Mouse (Mus musculus) activated CD4-positive, CD25-positive, alpha-beta regulatory T cell, adult 4 months (primary cell): Measurements from ENCODE around the gene Ncor2. TPM values are rescaled to one million over a fixed set of nuclear protein-coding genes. Genes with fewer than 3 reads are reported as not detected.
A peak's percentile ranks its signal among the peaks of the same experiment; 100 is the strongest.

Source experiments
- ATAC-seq: one replicate; pipeline ENCODE4 v1.8.0; 2017
- polyA plus RNA-seq, 2 experiments: library from polyadenylated mRNA; unstranded; fragments of 100-300 nt; shearing (Covaris generic); gene quantifications; one replicate each; pipeline ENCODE4 v1.2.1; 2017

Ncor2 gene
- polyA plus RNA-seq, 2 experiments from 2014 or later = 2.9 to 8.0 TPM

DNA sequence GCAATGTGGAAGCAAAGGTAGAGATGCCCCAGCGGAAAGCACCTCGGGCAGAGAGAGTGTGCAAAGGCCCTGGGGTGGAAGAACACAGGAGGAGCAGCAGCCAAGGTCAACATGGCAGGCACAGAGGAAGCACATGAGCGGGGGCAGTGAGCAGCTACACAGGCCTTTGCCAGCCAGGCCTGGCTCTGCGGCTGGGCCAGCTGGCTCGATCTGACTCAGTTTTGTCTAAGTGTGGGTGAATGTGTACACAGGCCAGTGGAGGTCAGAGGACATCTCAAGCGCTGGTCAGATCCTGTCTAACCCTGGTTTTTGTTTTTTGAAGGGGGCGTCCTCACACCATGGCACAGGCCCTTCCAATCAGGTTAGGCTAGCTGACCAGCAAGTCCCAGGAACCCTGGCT, 10.9 kb downstream of the Ncor2 start:
- no peak for ATAC-seq

DNA sequence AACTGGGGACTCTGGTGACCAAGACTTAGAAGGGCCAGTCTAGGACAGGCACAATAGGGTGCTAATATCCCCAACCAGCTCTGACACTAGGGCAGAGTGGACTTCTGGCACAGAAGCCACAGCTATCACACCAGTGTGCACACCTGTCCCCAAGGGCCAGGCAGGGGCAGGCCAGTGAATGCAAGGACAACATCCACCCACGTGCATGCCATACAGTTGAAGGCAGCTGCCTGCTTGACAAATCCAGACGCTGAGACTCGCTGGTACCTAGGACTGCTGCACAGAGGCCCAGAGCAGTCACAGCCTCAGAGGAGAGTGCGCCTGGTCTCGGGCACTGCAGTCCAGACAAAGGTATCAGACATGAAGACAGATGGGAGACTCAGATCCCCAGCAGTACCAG, 11.5 kb downstream of the Ncor2 start:
- no peak for ATAC-seq

DNA sequence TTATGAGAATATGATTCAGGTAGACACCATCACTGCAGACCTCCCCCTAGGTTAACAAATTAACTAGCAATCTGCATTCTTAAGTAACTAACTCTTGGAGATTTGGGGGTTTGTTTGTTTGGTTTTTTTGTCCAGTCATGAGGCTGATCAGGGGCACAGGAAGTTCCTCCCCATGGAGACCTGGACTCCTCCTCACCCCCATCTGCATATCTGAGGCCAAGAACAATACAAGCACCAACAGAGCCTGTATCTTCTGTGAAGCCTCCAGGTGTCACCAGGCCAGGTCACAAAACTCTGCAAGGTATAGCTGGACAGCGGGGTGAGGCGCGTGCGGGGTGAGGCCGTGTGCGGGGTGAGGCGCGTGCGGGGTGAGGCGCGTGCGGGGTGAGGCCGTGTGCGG, 13.0 kb downstream of the Ncor2 start:
- ATAC-seq = peak; percentile 6

DNA sequence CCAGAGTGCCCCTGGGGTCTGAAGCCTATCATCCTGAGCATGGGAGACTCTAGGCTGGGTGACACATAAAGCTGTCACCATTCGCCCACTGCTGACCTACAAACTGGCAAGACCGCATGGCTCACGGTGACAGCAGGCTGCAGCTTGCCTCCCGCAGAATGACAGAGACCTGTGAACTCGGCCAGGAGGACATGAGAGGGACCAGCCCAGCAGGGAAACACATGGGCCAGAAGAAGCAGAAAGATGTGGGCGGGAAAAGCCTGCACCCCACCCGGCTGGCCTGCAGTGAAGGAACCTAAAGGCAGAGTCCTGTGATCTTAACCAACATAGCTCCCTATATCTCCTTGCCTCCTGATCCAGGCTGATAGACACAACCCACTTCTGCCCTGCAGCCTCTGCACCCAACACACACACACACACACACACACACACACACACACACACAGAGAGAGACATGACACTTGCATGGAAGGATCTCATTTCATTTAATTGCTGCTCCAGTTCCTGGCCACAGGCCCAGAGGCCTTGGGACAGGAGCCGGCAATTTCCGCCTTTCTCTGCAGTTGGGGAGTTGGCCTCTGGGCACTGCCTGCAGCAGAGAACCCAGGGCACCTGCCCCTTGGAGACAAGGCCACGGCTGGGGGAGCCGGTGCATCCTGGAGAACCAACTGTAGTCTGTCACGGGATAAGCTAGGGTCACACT, 14.4 kb downstream of the Ncor2 start:
- no peak for ATAC-seq

DNA sequence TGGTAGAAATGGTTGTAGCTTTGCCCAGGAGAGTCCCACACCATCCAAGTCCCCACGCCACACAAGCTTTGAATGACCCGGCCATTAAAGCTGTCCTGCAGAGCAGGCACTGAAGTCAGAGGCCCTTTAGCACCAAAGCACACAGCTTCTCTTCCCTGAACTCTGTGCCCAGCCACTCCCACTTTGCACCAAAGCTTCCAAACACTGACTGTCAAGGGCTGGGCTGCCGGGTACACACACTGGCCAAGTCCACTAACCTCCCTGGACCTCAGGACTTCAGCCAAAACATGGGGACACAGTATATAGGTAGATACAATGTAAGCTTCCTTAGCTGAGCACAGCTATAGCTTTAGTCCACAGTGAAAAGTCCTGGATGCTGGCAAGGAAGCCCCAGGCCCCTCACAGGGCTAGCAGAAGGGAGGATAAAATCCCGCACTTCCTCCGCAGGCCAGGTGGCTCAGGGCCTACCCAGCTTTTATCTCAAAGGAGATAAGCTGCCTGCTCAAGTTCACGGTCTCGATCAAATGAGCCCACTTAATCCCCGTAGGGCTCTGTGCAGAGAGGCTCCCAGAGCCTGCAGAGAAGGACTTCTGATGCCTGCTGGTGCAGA, 15.5 kb downstream of the Ncor2 start:
- no peak for ATAC-seq

DNA sequence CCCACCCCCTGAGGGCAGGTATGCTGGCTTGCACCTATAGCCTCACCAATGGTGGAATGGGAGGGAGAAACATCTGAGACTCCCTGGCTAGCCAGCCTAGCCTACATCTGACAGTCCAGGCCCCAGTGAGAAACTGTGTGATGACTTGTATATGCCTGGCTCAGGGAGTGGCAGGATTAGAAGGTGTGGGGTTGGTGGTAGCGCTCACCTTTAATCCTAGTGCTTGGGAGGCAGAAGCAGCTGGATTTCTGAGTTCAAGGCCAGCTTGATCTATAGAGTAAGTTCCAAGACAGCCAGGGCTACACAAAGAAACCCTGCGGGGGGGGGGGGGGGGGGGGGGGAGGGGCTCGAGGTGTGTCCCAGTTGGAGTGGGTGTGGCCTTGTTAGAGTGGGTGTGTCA, 16.6 kb downstream of the Ncor2 start:
- ATAC-seq = no peak

DNA sequence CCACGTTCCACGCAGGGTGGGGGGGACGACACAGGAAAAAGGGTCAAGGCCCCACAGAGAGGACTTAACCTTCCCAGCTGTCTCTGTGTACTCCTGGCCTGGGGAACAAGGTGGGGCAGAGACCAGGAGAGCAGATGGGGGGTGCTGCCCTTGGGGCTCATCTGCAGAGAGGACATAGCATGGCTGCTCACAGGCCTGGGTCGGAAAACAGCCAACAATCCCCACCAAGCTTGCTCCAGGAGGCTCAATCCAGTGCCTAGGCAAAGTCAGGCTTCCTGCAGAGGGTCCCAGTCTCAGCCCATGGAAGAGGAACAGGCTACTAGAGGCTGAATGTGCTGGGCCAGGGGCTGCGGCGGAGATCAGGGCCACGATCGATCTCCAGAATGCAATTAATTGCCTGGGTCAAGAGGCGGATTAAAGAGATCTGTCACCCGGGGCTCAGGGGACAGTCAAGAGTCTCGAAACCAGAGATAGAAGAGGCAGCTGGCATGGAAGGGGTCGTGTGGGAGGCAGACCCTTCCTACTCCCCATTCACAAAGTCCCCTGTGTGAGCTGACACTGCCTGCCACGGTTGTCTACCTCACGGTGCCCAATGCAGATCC, 19.1 kb downstream of the Ncor2 start:
- ATAC-seq = no peak

DNA sequence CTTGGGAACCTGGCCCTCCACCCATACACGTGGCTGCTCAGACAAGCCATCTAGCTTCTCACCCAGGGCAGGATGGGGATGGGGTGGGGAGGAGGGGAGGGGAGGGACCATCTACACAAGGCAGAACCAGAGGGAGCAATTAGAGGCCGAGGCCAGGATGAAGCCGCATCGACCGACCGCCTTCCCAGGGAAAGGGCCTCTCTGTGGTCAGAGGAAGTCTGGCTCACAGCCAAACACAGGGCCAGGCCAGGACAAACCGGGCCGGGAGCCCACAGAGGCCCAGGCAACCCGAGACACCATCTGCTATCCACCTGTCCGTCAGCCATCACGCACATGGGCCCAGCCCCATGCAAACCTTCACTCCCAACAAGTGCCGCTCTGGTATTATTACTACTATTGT, 19.7 kb downstream of the Ncor2 start:
- ATAC-seq = no peak

DNA sequence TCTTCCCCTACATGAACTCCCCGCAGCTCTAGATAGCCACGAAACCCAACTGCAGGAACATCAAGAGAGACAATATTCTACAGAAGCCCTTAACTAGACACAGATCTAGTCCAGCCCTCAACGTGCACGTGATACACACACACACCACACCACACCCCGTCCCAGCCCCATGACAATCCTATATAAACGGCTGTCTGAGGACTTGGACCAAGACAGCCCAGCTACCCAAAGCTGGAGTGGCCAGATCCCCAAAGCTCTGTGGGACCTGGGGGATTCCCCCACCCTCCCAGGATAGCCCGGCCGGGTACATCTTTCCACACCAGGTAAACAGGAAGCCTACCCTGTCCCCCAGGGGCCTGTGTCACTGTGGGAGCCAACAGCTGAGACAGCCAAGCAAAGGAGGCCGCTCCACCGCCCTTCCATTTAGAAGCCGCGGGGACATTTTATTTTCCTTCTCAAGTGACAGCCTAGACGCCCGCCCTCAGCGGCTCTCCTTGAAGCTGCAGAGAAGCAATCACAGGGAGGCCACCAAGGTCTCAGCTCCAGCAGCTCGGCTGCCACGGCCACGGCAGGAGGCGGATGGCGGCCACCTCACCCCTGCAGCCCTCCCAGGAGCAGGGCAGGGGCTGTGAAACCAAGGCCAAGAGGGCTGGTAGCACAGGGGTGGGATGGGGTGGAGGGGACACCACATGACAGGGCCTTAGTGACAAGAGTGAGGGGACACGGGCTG, 20.6 kb downstream of the Ncor2 start:
- ATAC-seq = peak; percentile 80

DNA sequence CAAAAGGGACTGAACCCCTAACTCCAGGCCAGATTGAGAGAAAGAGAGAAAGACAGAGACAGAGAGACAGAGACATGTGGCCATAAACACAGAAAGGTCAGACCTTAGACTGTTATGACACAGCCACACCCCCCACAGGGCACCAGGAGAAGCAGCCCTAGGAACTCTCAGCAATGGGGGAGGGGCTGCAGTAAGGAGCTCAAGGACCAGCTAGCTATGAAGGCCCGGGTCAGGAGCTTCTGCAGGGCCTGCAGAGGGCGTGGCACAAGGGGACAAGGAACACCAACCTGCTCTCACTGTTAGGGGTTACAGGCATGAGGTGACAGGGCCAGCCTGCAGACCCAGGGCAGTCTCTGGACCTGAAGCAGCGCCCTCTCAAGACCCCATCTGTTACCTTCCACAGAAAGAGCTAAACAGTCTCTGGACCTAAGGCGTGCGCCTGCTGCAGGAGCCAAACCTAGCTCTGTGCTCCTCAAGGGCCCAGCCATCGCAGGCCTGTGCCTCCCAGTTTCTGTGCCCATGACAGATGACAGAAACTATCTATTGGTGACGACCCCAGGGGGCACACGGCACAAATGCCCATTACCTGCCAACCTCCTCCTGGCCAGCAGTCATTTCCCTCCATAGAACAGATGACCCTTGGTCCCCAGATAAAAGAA, 21.5 kb downstream of the Ncor2 start:
- no peak for ATAC-seq

DNA sequence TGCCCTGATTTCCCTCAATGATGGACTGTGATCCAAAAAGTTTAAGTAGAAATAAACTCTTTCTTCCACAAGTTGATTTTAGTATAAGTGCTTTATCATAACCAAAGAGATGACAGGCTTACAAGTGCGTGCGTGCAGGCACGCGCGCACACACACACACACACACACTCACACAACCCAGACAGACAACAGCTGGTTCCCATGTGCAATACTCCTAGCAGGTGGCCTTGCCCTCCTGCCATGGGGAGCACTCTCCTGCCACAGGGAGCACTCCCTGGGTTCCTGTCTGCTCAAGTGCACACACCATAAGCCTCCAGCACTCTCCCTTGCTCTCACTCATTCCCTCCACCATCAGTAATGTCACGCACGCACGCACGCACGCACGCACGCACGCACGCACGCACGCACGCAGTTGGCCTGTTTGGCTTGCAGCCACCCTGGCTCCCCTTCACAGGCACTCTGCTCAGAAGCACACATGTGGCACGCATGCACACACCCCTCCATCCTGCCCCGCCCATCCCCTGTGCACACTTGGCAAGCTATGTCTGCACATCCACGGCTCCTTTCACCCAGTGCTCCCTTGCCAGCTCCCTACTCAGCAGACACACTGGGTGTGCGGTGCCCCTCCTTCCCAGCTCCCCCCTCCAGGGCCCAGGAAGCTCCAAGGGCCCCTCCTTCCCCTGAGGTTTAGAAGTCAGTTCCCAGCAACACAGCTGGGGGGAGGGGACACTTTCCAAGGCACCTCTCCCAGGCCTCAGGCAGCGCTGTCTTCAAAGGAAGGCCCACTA, 22.4 kb downstream of the Ncor2 start:
- ATAC-seq = no peak

DNA sequence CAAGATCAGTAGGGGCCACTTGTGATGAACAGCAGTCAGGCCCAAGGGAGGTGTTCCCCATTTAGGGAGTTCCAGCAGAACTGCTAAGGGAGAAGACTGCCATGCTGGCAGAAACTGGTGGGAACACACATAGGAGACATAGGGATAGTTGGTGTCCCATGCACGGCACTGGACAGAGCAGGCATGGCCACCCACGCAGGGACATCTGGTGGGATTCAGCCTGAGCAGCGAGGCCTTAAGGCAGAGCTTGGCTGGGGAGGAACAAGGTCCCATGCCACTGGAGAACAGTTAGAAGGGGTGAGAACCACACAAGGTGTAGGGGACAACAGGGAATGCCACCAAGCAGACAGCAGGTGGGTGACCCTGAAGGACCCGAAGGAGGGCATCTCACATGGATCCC, 23.6 kb downstream of the Ncor2 start:
- ATAC-seq = no peak

DNA sequence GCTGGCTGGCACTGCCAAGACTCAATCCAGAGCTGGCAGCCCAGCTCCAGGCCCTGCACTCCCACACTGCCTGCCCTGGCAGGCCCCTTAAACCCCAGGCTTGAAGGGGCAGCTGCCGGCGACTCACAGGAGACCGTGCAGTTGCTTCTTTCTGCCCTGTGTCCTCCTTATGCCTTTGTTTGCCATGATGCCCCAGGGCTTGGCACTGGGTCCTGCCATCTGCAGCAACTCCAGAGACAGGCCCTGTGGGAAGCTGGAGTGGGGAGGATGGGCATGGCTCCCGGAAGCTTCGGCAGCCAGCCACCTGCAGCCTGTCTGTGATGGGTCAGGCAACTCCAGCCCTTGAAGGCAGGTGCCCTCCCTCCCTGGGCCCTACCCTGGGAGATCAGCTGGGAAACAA, 24.0 kb downstream of the Ncor2 start:
- no peak for ATAC-seq

DNA sequence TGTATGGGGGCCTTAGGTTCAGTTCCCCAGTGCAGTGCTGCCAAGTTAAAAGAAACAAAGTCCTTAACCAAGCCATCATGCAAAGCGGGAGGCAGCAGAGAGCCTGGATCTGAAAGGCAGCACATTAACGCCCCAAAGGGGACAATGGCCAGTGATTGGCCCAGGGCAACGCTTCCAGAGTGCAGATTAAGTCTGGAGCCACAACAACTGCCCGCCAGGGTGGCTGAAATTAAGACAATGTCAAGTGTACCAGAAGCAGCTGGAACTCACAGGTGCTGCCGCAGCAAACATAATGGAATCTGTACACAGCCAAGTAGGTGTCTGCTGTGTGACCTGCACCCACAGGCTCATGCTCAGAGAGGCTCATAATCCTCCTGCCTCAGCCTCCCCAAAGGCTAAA, 24.8 kb downstream of the Ncor2 start:
- no peak for ATAC-seq

DNA sequence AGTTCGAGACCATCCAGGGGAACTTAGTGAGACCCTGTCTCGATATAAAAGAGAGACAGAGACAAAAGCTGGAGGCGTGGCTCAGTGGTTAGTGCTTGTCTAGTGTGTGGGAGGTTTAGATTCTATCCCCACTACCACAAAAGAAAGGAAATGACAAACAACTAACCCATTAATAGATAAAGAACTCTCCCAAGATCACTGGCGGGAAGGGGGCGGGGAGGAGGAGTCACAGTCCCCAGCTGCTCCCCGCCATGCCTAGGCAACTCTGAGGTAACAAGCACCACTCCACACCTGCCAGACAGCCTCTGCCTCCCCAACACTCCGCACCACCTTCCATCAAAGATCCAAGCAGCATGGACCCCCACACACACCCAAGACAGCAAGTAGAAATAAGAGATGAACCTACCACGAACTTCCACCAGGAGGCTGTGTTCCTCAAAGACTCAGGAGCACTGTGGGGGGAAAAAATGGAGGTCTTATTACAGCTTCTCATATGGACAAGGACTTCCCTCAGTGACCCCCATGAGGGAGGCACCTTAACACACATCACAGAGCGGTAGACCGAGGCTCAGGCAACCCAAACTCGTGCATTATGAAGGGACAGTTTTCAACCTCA, 25.7 kb downstream of the Ncor2 start:
- peak; percentile 40 for ATAC-seq

DNA sequence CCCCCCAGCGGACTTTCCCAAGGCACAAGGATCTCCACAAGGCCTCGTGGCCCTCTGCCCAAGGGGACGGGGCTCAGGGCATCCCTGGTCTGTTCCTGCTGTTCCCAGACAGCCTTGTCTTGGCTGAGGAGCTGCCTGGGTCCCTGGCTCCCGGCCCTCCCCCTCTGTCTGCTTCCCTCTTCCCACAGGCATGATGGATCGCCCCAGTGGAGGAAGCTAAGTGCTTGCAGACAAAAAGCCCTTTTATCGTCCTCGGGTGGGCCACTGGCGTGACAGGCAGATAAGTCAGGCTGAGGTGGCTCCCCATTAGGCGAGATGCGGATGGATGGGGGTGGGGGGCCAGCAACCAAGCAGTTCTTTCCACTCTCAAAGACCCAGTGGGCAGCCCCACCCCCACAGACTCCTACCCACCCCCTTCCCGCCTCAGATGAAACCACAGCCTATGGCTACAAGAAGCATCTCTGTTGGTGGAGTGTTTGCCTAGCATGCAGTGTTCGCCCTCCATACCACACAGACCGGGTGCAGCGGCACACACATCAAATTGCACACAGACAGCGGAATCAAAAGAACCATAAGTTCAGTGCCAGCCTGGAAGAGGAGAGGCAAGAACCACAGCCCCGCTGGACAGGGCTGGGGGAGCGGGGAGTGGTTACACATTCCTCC, 27.0 kb downstream of the Ncor2 start:
- no peak for ATAC-seq

DNA sequence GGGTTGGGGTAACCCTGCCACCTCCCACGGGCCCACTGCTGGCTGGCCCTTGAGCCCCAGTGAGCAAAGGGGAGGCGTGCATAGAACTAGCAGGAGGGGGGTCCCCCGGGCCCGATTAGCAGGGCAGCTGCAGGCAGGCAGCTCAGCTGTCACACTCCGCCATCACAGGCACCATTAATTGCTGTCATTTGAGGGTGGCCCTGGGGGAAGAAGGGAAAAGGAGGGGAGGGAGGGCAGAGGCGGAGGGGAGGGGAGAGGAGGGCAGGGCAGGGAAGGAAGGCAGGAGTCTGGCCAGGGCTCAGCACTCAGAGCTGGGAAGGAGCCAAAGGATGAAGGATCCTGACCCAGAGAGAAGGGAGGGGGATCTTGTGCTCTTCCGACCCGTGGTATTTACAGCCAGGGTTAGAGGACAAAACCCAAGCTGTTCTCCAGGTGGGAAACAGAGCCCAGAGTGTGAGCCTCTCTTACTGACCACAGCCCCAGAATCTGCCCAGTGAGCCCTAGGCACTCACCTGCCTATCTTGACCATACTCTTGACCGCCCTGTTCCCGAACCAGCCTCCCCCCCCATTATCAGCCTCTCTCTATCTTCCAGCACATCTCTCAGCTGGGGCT, 28.0 kb downstream of the Ncor2 start:
- no peak for ATAC-seq

DNA sequence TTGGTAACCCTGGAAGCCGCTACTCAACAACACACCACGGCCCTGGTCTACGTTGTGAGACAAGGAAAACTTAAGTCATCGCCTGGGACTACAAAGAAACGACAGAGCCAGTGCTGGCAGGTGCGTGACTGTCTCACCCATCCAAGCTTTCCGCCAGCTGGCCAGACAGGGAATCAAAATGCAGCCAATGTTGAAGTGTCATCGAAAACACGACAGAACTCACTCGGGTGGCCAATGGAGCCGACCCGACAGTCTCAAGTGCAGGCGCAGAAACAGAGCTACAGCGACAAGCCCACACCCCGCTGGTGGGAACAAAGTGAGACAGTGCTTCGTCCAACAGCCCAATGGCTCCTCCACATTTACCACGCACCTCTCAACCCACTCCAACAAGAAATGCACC, 29.9 kb downstream of the Ncor2 start:
- ATAC-seq = no peak

DNA sequence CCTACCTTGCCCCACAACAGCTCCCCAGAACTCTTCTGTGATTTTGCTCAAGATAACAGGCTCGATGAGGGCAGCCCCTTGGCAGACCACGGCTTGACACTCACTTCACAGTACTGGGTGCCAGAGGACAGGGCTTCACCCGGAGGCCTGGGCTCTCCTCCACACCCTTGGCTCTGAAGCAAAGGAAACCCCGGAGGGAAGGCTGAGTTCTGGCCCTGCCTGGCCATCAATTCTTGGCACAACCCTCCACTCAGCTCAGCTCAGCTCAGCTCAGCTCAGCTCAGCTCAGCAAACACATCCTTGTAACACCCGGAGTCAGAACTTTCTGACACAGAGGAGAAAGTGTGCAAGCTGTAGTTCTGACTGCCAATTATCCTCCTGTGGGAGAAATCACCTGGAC, 30.3 kb downstream of the Ncor2 start:
- ATAC-seq = no peak

DNA sequence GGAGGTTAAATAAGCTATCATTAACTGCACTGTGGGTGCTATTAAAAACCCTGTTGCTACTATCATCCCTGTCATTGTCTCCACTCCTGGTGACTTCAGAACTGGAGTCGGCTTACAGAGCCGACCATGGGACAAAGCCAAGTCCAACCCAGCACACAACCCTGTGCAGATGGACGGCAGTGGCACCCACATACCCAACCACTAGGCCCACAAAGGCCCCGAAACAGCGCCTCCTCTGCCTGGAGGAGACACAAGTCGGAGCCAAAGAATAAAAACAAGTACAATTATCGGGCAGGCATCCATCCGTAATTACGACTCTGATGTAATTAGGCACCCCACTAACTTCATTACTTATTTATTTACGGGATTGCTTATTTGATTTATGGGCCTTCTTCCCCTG, 30.8 kb downstream of the Ncor2 start:
- ATAC-seq = no peak

DNA sequence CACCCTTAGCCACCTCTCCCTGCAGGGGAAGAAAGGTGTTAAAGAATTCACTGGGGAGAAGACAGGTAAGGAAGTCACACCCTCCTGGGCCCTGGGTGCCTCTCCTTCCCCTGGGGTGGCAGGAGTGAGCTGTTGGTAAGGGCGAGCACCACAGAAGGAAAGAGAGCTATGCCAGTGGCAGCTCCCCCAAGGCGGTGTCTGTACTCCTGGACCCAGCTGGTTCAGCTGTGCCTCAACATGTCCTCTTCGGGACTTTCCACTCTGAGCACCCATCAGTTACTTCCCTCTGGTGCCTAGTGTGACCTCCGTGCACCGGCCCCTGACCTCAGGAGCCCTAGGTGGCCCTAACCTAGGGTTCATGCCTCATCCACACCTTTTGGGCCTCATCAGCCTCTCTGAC, 31.9 kb downstream of the Ncor2 start:
- no peak for ATAC-seq
